Mouse (Mus musculus) granulocyte monocyte progenitor cell, adult 5-6 weeks (primary cell): ENCODE measurements around the gene Msi2. TPM values are rescaled to one million over a fixed set of nuclear protein-coding genes. Genes with fewer than 3 reads are reported as not detected.

Experiments
- ATAC-seq: replicated peaks from 2 replicates; pipeline ENCODE4 v1.8.0; 2016; ENCODE audit warnings: mild to moderate bottlenecking, moderate TSS enrichment, inconsistent platforms; ENCODE audit not compliant: poor library complexity, severe bottlenecking
- total RNA-seq, 2 experiments: library from RNA; stranded (forward) in 1 of 2; stranded (reverse) in 1 of 2; fragments of 200-712, 200-1000 nt in 1 of 2; fragments of >200 nt in 1 of 2; fragmentation: Nextera tagmentation in 1 of 2; gene quantifications; 2 replicates each; pipeline ENCODE4 v1.2.3; 2014 to 2017

Msi2 gene
- total RNA-seq, 2 experiments from 2014 or later, result 34.7 to 39.6 TPM

DNA sequence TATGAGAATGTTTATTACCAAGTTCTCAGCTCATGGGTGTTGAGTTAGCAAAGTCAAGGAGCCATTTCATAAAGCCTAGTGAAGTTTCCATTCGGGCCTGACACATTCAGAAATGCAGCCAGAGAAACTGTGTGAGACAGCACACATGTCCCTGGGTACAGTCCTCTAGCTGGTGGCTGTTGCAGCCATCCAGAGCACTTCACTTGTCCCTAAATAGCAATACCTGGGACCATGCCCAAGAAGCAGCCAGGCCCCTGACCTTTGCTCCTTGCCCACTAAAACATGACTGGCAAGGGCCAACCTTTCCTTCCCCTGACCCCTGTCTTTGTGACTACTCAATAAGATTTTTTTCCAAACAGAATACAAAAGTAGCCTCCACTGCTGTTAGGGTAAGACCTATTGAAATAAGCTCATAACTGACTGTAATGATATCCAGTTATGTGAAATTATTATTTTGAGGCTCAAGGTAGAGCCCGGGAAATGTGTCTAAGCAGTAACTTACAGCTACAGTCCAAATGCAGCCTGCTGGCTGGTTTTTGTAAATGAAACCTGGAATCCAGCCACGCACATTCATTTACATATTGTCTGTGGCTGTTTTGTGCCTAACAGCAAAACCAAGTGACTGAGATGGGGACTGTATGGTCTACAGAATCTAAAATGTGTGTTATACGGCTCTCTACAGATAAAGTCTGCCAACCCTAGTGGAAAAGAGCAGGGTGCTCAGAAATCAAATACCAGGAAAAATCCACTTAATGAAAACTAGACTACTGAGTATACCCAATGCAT, 143.5 kb downstream of the Msi2 start:
- no peak for ATAC-seq

DNA sequence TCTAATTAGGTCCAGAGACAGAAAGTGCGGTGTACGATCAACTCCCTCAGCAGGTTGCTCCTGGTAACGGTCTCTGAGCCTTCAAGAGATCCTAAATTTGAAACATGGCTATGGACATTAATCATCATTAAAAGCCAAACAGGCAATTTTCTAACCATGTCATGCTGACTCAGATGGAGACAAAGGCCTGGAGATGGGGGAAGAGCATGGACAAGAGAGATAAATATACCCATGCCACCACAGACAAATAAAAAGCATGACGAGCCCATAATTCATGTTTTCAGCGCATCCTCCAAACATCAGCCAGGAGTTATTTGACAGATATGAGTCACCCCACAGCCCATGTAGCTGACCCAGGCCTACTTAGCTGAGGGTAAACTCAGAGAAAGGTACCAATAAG, 145.3 kb downstream of the Msi2 start:
- ATAC-seq, result no peak

DNA sequence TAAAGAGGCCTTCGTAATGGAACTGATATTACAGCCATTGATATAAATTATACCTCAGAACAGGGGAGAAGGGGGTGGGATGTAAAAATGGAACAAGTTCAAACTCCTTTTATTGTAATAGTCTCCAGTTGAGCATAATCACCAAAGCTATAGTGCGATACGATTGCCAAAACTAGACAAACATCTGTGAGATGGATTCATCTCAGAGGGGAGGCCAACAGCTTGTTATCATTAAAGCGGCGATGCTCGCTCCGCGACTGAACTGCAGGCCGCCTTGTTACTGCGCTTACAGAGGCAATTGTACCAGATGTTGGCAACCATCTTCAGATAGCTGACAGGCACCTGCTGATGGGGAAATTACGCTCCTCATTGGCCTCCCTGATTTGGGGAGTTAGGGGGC, 145.9 kb downstream of the Msi2 start:
- no peak for ATAC-seq

DNA sequence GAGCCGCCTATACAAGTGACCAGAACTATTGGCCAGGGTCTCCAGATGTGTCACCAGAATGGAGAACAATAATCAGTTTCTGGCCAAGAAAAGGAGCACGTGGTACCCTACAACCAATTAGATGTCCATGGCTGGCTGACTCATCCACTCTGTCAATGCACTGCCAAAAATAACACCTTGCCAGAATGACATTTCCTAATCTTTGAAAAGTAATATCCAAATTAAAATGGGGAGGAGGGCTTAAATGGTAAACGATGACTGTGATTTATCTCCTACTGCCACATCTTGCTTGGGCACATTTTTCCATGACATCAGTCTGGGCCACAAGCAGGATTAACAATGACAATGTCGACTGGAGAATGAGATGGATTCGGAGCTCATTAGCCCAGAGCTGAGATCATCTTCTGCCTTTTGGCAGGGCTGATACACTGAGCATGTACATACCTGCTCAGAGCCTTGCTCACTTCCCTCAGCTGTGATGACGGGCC, 147.6 kb downstream of the Msi2 start:
- no peak for ATAC-seq

DNA sequence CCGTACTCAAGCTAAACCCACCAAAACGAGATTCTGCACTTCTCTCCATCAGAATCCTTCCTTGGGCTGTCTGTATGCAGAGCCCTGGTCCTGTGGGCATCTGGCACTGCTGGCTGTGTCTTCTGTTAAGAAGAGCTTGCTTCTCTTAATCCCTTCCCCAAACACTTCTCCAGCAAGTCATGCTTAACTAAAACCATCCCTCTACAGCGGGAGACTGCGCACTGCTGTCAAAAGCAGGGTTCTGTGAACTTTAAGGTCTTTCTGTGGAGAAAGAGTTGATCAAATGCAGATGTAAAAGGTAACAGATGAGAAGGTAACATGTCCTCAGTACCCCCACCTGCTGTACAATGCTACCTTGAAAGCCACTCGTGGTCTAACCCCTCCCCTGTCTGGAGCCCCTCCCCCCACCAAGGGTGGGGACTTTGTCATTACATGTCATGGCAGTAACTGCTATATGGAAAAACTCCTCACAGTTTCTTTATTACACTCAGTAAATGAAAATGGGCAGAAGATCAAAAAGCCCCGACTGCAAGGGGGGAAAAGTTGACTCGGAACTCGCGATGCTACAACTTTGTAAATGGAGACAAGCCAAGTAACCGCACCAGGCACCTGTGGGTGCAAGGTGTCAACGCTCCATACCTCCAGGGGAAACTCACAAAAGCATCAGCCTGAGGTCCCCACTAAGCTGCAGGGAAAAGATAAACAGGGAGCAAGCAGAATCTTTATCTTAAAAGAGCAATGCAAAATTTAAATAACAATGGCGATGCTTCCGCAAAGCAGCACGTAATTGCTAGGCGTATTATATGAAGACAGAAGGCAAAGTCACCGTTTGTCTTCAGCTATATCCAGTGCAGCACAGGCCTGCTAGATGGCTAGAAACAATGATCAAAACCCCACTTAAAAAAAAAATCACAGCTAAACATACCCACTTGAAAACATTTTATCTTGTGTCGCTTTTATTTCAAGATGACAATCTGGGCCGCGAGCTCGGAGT, 151.4 kb downstream of the Msi2 start:
- ATAC-seq, result no peak

DNA sequence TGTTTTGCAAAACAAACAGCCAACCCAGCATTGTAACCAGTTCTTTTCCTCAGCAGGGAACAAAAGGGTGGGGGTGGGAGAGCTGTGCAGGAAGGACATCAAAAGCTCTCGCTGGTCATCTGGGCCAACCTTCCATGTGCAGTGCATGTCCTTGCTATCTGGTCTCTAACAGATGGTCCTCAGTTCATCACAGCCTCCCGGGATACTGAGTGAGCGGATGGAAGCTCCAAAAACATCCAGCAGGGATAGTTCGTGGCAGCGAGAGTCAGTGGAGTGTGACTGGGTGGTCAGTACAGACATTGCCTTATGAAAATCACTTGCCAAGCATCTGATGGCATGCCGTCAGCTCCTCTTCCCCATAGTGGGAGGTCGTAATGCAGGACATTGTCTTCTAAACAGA, 153.5 kb downstream of the Msi2 start:
- no peak for ATAC-seq

DNA sequence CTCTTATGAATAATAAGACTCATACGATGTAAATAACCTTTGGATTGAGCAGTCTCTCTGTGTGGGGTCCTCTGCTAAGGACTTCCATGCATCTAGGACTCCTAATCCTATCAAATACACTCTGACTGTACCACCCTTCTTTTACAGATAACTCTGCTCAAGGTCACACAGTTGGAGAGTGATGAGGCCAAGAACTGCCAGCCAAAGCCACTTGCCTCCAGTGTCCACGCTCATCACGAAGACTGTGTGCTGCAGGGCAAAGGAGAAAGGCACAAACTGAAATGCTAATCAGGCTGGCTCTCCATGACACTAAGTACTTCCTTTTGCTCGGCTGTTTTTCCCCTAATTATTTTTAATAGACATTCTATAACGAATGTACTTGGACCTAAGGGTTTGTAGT, 153.9 kb downstream of the Msi2 start:
- ATAC-seq, result no peak

DNA sequence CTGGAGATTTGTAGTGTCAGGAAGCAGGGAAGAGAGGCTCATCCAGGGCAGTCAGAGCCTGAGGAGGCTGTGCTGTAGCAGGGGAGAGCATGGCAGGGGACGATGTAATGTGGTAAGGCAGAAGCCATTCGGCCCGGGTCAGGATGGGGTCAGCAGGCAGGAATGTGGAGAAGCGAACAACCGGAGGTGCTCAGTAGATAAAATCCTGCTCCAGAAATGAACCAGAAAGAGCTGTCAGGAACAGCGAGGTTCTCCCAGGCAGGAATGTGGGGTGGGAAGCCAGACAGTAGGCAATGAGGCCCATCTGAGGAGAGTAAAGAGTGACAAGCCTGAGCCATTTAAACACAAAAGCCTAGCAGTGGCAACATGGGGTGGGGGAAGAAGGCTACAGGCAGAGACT, 157.1 kb downstream of the Msi2 start:
- no peak for ATAC-seq

DNA sequence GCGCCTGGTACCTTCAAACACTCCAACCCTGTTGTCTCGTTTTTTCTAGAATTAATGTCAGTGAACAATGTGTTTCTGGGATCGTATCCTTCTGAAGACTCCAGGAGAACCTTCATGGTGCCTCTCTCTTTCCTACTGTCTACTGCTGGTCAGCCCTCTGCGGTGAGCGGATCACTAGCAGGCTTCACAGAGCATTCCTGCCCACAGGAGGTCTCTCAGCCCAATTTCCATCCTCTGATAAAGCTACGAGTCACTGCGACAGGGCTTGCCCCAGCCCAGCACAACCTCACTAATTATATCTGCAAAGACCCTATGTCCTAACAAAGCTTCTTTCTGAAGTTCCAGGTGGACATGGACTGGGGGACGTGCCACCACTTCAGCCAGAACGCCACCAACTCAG, 157.7 kb downstream of the Msi2 start:
- ATAC-seq, result no peak

DNA sequence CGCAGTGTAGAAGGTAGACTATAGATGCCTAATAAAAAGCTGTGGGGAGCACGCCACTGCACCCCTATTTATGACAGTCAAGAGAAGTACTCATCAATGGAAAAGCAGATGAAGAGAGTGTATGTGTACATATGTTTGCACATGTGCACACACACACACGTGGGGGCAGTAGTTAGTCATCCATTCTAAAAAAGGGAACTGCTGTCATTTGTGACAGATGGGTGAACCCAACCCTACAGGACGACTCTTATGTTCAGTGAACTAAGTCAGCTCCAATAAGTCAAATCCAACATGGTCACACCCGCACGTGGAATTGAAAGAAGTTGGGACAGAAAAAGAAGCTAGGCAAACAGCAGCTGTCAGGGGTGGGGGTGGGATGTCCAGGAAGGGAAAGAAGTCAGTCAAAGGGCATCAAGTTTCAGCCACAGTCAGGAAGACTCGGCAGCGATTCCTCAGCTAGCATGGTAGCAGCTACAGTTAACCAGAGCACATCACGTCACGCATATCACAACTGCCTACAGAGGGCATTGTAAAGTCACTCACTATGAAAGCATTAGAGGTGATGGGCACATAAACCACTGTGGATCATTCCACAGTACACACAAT, 158.8 kb downstream of the Msi2 start:
- ATAC-seq, result peak; percentile 78

DNA sequence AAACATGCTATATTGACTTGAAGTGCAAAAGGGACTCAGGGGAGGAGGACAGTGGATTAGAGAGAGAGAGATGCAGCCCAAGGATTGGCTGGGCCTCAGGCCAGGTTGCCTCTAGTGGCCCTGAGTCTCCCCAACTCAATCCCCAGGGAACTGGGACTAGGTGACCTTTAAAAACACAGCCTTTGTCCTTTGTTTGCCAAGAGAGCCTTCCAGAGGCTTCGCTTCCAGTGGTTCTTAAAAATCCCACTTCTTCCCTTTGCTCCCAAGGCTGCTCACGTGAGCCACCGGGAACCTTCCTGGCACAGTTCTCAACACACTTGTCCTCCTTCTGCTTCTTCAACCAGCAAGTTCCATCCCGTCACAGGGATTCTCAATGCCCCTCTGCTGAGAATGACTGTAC, 159.6 kb downstream of the Msi2 start:
- ATAC-seq, result no peak

DNA sequence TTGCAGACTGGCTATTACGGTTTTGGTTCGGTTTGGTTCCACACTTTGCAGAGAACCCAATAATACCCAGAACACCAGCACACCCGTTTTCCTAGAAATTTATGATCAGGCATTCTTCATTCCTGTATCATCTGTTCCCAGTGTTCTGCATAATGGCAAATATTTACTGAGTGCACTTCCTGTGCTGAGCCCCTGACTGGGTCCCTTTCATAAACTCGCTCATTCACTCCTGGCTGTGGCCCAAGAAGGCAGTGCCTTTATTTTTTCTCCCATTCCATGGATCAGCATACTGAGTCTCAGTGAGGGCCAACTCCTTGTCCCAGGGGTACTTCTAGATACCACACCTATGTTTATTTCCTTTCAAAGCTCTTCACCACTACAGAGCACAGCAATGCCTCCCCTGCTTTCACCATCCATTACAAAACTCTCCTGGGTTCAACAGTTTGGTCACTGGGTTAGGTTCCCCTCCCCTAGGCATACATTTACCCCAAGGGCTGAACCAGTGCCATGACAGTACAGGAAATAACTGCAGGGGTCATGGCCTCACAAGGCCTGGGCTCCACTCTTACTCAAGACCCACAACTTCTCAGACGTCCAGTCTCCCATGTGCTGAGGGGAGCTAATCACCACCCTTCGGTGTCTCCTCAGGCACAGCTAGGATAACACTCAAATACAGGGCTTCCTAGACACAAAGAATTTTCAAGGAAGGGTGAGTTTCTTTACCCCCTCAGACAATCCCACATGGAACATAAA, 160.3 kb downstream of the Msi2 start:
- peak; percentile 63 for ATAC-seq

DNA sequence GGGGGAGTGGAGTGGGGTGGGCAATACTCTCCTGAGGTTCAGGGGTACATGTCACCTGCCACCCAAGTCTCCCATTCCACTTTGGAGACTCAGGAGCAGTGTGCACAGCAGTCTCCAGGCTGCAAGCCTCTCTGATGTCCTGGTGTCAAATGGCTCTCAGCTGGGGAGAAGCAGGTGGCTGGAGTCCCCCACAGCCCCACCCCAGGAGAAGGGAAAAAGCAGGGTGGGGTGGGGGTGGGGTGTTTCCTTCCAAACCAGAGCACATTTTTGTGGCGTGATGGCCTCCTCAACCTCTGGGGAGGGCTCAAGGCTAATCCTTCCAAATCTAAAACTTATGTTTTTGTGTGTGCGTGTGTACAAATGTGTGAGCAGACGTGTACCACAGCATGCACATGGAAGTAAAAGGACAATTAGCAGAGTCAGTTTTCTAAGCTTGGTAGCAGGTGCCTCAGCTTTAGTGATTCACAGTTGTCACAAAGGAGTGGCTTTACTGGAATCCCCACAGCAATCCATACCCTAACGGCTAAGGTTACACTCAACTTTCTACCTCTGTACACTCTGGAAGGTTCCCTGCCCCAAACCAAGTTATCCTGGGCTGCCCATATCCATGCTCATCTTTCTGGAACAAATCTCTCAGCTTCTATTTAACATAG, 161.1 kb downstream of the Msi2 start:
- ATAC-seq, result no peak

DNA sequence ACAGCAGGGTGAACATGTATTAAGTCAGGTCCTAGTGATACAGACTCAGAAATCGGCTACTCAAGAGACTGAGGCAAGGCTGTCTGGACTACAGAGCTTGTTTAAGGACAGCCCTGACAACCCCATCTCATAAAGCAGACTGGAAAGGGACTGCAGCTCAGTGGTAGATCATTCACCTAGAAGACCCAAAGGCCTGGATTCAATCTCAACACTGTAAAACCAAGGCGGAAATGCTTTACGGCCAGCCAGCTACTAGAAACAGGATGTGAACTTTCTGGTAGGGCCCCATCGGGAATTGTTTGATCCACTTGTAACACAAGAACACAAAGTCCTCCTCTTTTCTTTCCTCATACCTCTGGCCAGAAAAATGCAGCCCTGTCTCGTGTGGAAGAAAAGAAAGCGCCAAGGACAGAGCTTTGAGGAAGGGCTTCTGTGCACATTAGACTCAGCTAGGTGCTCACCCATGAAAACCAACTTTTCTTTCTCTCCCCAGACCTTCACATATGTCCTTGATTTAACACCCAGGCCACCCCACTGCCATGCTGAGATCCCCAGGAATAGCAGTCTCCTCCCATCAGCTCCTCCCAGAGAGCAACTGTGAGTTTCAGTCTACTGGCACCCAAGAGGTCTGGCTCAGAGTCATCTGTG, 162.3 kb downstream of the Msi2 start:
- no peak for ATAC-seq

DNA sequence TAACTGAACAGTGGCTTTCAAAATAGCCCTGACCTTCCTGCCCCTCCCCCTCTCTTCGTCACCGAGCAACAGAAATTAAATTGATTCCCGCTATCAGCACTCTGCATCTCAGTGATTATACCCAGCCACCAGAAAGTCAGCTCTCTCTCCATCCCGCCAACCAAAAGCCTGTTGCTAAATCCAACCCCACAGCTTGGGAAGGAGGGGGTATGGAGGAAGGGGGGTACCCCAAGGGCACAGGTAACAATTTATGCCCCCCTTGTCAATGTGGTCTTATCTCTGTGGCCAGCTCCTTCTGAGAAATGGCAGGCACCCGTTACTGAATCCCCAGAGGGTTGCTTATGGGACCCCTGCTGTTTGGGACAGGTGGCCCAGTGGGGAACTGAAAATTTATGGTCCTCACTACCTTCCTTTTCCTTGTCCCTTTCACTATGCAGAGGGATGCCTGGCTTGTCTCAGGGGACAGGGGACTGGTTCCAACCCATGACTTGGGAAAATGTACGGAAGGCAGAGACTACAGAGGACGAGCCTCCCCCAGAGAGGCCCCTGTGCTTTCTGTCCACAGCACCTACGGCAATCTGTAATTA, 163.0 kb downstream of the Msi2 start:
- no peak for ATAC-seq

DNA sequence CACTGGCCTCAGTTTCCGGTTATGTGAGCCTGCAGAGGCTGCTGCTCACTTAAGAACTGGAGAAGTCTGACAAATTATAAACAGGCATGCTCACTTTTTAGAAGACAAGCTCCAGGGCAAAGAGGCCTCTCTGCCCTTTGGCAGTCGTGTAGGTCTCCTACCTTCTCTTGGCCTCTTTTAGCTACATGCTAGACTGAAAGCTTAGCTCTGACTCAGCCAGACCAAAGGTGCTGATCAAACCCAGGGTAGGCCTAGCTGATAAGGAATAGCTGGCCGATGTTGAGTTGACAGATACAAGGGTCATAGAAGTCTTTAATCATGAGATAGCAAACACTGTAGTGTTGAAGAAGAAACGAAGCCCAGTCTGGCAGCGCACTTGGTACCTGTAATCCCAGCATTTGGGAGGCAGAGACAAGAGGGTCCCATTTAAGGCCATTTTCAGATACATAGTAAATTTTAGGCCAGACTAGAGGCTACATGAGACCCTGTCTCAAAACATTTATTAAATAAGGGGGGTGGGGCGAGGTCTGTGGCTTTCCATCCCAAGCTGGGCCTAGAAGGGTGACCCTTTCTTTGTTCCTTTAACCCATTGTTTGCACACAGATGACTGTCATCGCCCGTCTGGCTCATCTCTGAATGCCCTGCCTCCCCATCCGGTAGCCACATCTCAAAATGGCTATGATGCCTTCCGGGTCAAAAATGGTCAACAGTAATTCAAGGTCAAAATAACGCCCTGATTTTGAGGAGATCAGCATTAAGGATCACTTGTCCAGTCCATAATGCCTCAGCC, 164.6 kb downstream of the Msi2 start:
- no peak for ATAC-seq

DNA sequence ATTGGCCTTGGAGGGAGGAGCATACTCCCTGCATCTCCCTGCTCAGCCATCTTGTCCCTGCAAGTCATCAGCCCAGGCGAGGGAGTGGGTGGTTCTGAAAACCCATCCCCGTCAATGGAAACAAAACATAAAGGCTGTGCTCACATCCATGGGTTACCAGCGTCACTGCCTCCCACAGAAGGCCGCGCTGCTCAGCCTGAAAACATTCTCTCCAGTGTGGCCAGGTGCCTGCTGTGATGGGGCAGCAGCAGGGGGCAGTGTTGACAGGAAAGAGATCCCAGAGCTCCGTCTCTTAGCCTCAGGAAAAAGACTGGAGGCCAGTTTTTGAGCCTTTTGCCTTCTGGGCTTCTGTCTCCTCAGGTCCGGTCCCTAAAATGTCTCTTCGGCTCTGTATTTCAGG, 165.3 kb downstream of the Msi2 start:
- 0 out of 2 replicates have a peak, but pooled peaks have one; percentile 9 for ATAC-seq

DNA sequence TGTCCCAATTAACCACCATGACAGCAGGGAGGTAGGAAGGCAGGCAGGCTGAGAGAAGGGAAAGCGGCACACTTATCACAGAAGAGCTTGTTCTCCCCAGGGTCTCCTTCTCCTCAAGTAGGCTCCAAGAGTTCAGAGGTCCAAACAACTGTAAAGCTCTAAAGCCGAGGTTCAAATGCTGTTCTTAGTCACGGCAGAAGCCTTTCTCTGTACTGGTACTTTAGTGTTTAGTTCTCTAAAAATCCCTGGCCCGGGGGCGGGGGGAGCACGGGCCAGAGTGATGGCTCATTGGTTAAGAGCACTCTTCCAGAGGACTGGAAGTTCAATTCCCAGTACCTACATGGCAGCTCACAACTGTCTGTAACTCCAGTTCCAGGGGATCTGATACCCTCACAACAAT, 165.9 kb downstream of the Msi2 start:
- no peak for ATAC-seq
